31 mouse cellular contexts compared by ENCODE assay signal in genomic region chr5:145057907-145058306, GRCm38 (mm10). TPM values are rescaled to one million over a fixed set of nuclear protein-coding genes. Genes with fewer than 3 reads are reported as not detected.
A peak's percentile ranks its signal among the peaks of the same experiment; 100 is the strongest.
DNase-seq lines count a peak whose midpoint lies in the region; ATAC-seq and TF ChIP-seq lines count a peak whose summit lies in the region.
"Had no signal": no experiment of that assay in that cellular context is flagged by ENCODE, and none has a peak within 500 bp of the region (broad histone marks: within the 10 kb centered on the region; RNA-seq: fewer than 3 reads in every experiment).

No protein-coding gene starts in this region.

- peak; percentile 7 for DNase-seq in forebrain, embryonic 10.5 days (ENCODE audit: extremely low spot score, low spot score)
- DNase-seq in forebrain, embryonic 11.5 days (ENCODE audit: low spot score): no peak
- DNase-seq in retina, postnatal 1 day: peak; percentile 15
- DNase-seq in retina, embryonic 14.5 days (ENCODE audit: low spot score): no peak
- peak; percentile 57 for DNase-seq in forebrain, embryonic 14.5 days (ENCODE audit: low spot score)
- no peak for DNase-seq in forebrain, postnatal 0 days
- no peak for DNase-seq in urinary bladder, adult 2 months (ENCODE audit: low spot score)
- DNase-seq in liver: no peak
- DNase-seq: adrenal gland, adult 8-10 months; adrenal gland, postnatal 14 days; adrenal gland, postnatal 36 days; B cell, adult 2 months; cerebellum, adult 11 months; cerebellum, adult 18-20 months; cerebellum, adult 8-10 months; cerebellum, adult 9-11 months; cerebellum, postnatal 14 days; cerebellum, postnatal 36 days; embryo, embryonic 11 days had no signal

- no peaks in the 10 kb centered on the region for H3K9me3 ChIP-seq in forebrain, embryonic 10.5 days
- H3K9me3 ChIP-seq in forebrain, embryonic 11.5 days (ENCODE audit: control insufficient read depth, low read length): no peaks in the 10 kb centered on the region
- no peaks in the 10 kb centered on the region for H3K9me3 ChIP-seq in forebrain, embryonic 14.5 days (replicated peaks; ENCODE audit: control insufficient read depth, low read length)
- no peaks in the 10 kb centered on the region for H3K9me3 ChIP-seq in forebrain, postnatal 0 days (ENCODE audit: low read length)
- H3K9me3 ChIP-seq: embryonic facial prominence, embryonic 13.5 days; embryonic facial prominence, embryonic 15.5 days; G1E had no signal

- no peaks in the 10 kb centered on the region for H3K36me3 ChIP-seq in forebrain, embryonic 10.5 days (replicated peaks)
- no peaks in the 10 kb centered on the region for H3K36me3 ChIP-seq in forebrain, embryonic 11.5 days (ENCODE audit: control insufficient read depth, insufficient read depth, low read length)
- no peaks in the 10 kb centered on the region for H3K36me3 ChIP-seq in forebrain, embryonic 14.5 days (ENCODE audit: control insufficient read depth, insufficient read depth, low read length)
- H3K36me3 ChIP-seq in forebrain, postnatal 0 days (ENCODE audit: insufficient read depth): no peaks in the 10 kb centered on the region
- H3K36me3 ChIP-seq: embryonic facial prominence, embryonic 13.5 days; embryonic facial prominence, embryonic 15.5 days; G1E had no signal

- TF ChIP-seq CTCF in forebrain, postnatal 0 days (IDR thresholded peaks at IDR 0.05; ENCODE audit: low read depth): no peak

- H3K4me1 ChIP-seq in forebrain, embryonic 10.5 days: no peaks in the 10 kb centered on the region; the same call in 1 of the 2 replicates
- no peaks in the 10 kb centered on the region for H3K4me1 ChIP-seq in forebrain, embryonic 11.5 days (replicated peaks; ENCODE audit: control insufficient read depth, insufficient read depth, low read length)
- no peaks in the 10 kb centered on the region; the same call in 1 of the 2 replicates for H3K4me1 ChIP-seq in forebrain, embryonic 14.5 days (ENCODE audit: control insufficient read depth, insufficient read depth, low read length)
- H3K4me1 ChIP-seq in forebrain, postnatal 0 days (ENCODE audit: insufficient read depth): no peaks in the 10 kb centered on the region
- H3K4me1 ChIP-seq: embryonic facial prominence, embryonic 13.5 days; embryonic facial prominence, embryonic 15.5 days had no signal

- H3K4me3 ChIP-seq in forebrain, embryonic 10.5 days: no peak overlapping the region
- no peak overlapping the region for H3K4me3 ChIP-seq in forebrain, embryonic 11.5 days (ENCODE audit: low read depth, low read length)
- H3K4me3 ChIP-seq in forebrain, embryonic 14.5 days (ENCODE audit: low read depth, low read length): no peak overlapping the region
- no peak overlapping the region for H3K4me3 ChIP-seq in forebrain, postnatal 0 days (ENCODE audit: low read depth, low read length)
- H3K4me3 ChIP-seq: embryonic facial prominence, embryonic 13.5 days; embryonic facial prominence, embryonic 15.5 days; erythroblast, embryonic 14.5 days had no signal

- ATAC-seq in forebrain, embryonic 11.5 days (replicated peaks; ENCODE audit: low FRiP score): no peak
- ATAC-seq in forebrain, embryonic 14.5 days: peak; percentile 57; the same call in 1 of the 2 replicates
- peak; percentile 69 for ATAC-seq in forebrain, postnatal 0 days
- ATAC-seq: activated CD4-positive, CD25-positive, alpha-beta regulatory T cell, adult 4 months; CD4-positive, CD25-positive, alpha-beta regulatory T cell, adult 4 months; Patski had no signal

- no peaks in the 10 kb centered on the region for H3K27me3 ChIP-seq in forebrain, embryonic 10.5 days (ENCODE audit: poor library complexity, severe bottlenecking)
- H3K27me3 ChIP-seq in forebrain, embryonic 11.5 days (ENCODE audit: control insufficient read depth, insufficient read depth, low read length): no peaks in the 10 kb centered on the region
- H3K27me3 ChIP-seq in forebrain, embryonic 14.5 days (replicated peaks; ENCODE audit: control insufficient read depth, insufficient read depth, low read length): no peaks in the 10 kb centered on the region
- no peaks in the 10 kb centered on the region for H3K27me3 ChIP-seq in forebrain, postnatal 0 days (ENCODE audit: insufficient read depth, low read length)
- H3K27me3 ChIP-seq: CH12.LX; embryonic facial prominence, embryonic 13.5 days; embryonic facial prominence, embryonic 15.5 days; Patski had no signal

- H3K4me2 ChIP-seq in forebrain, embryonic 11.5 days (ENCODE audit: low read depth, low read length, severe bottlenecking): no peak overlapping the region
- H3K4me2 ChIP-seq in forebrain, embryonic 14.5 days (ENCODE audit: low read length): no peak overlapping the region
- no peak overlapping the region for H3K4me2 ChIP-seq in forebrain, postnatal 0 days (ENCODE audit: low read depth)
- H3K4me2 ChIP-seq: embryonic facial prominence, embryonic 13.5 days; embryonic facial prominence, embryonic 15.5 days had no signal

- 87% methylated on average over 8 of the region's 8 CpGs for WGBS in forebrain, embryonic 10.5 days
- 61% methylated on average over 8 of the region's 8 CpGs for WGBS in forebrain, embryonic 11.5 days
- 15% methylated on average over 8 of the region's 8 CpGs for WGBS in forebrain, embryonic 14.5 days
- WGBS in forebrain, postnatal 0 days: 17% methylated on average over 8 of the region's 8 CpGs

- H3K27ac ChIP-seq in forebrain, embryonic 10.5 days: no peak overlapping the region
- no peak overlapping the region for H3K27ac ChIP-seq in forebrain, embryonic 11.5 days (ENCODE audit: low read depth, low read length)
- no peak overlapping the region for H3K27ac ChIP-seq in forebrain, embryonic 14.5 days (ENCODE audit: low read depth, low read length)
- no peak overlapping the region for H3K27ac ChIP-seq in forebrain, postnatal 0 days (ENCODE audit: low read depth, low read length)
- H3K27ac ChIP-seq: embryonic facial prominence, embryonic 13.5 days; embryonic facial prominence, embryonic 15.5 days had no signal

- H3K9ac ChIP-seq in forebrain, embryonic 11.5 days (ENCODE audit: low read length): no peak overlapping the region
- no peak overlapping the region for H3K9ac ChIP-seq in forebrain, embryonic 14.5 days (ENCODE audit: low read length)
- no peak overlapping the region for H3K9ac ChIP-seq in forebrain, postnatal 0 days
- H3K9ac ChIP-seq: embryonic facial prominence, embryonic 13.5 days; embryonic facial prominence, embryonic 15.5 days had no signal

RNA-seq across cellular contexts. Expression of gene 1700018F24Rik, which starts 15.1 kb away (rescaled TPM):
- not detected in 2 replicates for polyA plus RNA-seq in forebrain, embryonic 10.5 days (2016; fragmentation: Nextera tagmentation; extraction: Ambion mirVana)
- polyA plus RNA-seq in forebrain, embryonic 11.5 days (2014; fragmentation: Nextera tagmentation; extraction: Ambion mirVana): not detected in 2 replicates
- not detected in 2 replicates for polyA plus RNA-seq in forebrain, embryonic 14.5 days (2014; fragmentation: Nextera tagmentation; extraction: Ambion mirVana)
- total RNA-seq in forebrain, postnatal 0 days (2014; rRNA removed): not detected in 2 replicates
- not detected in 2 replicates for polyA plus RNA-seq in forebrain, postnatal 0 days (2015; fragmentation: Nextera tagmentation; extraction: Ambion mirVana)
- not detected in 2 replicates for polyA plus RNA-seq in urinary bladder, adult 2 months (2012; rRNA removed)
- total RNA-seq: adrenal gland, adult 18-20 months; adrenal gland, adult 8-10 months; adrenal gland, postnatal 14 days; adrenal gland, postnatal 36 days; CH12.LX; common myeloid progenitor, adult 5-6 weeks; G1E had no signal
- polyA plus RNA-seq: activated CD4-positive, CD25-positive, alpha-beta regulatory T cell, adult 4 months; CD4-positive, CD25-positive, alpha-beta regulatory T cell, adult 4 months; embryonic facial prominence, embryonic 11.5 days; embryonic facial prominence, embryonic 13.5 days; erythroblast, embryonic 14.5 days; frontal cortex, adult 2 months; G1E; Patski had no signal

RNA-seq across cellular contexts. Expression of gene Gm4871, which starts 25.4 kb away (rescaled TPM):
- polyA plus RNA-seq in forebrain, embryonic 10.5 days (2016; fragmentation: Nextera tagmentation; extraction: Ambion mirVana): not detected in 2 replicates
- polyA plus RNA-seq in forebrain, embryonic 11.5 days (2014; fragmentation: Nextera tagmentation; extraction: Ambion mirVana): not detected in 2 replicates
- not detected in 2 replicates for polyA plus RNA-seq in forebrain, embryonic 14.5 days (2014; fragmentation: Nextera tagmentation; extraction: Ambion mirVana)
- not detected in 2 replicates for total RNA-seq in forebrain, postnatal 0 days (2014; rRNA removed)
- not detected in 2 replicates for polyA plus RNA-seq in forebrain, postnatal 0 days (2015; fragmentation: Nextera tagmentation; extraction: Ambion mirVana)
- polyA plus RNA-seq in urinary bladder, adult 2 months (2012; rRNA removed): not detected in 2 replicates
- total RNA-seq: adrenal gland, adult 18-20 months; adrenal gland, adult 8-10 months; adrenal gland, postnatal 14 days; adrenal gland, postnatal 36 days; CH12.LX; common myeloid progenitor, adult 5-6 weeks; G1E had no signal
- polyA plus RNA-seq: activated CD4-positive, CD25-positive, alpha-beta regulatory T cell, adult 4 months; CD4-positive, CD25-positive, alpha-beta regulatory T cell, adult 4 months; embryonic facial prominence, embryonic 11.5 days; embryonic facial prominence, embryonic 13.5 days; embryonic facial prominence, embryonic 15.5 days; erythroblast, embryonic 14.5 days; frontal cortex, adult 2 months; G1E; Patski had no signal

RNA-seq across cellular contexts. Expression of gene Arpc1a, which starts 25.7 kb away (rescaled TPM):
- 120 and 121 TPM in 2 replicates for polyA plus RNA-seq in forebrain, embryonic 10.5 days (2016; fragmentation: Nextera tagmentation; extraction: Ambion mirVana)
- 145 and 150 TPM in 2 replicates for polyA plus RNA-seq in forebrain, embryonic 11.5 days (2014; fragmentation: Nextera tagmentation; extraction: Ambion mirVana)
- 241 and 263 TPM in 2 replicates for polyA plus RNA-seq in forebrain, embryonic 14.5 days (2014; fragmentation: Nextera tagmentation; extraction: Ambion mirVana)
- 146 and 156 TPM in 2 replicates for total RNA-seq in forebrain, postnatal 0 days (2014; rRNA removed)
- polyA plus RNA-seq in forebrain, postnatal 0 days (2015; fragmentation: Nextera tagmentation; extraction: Ambion mirVana): 246 and 273 TPM in 2 replicates
- polyA plus RNA-seq in urinary bladder, adult 2 months (2012; rRNA removed): 284 and 341 TPM in 2 replicates

RNA-seq across cellular contexts. Expression of gene Kpna7, which starts 25.9 kb away (rescaled TPM):
- not detected in 2 replicates for polyA plus RNA-seq in forebrain, embryonic 10.5 days (2016; fragmentation: Nextera tagmentation; extraction: Ambion mirVana)
- polyA plus RNA-seq in forebrain, embryonic 11.5 days (2014; fragmentation: Nextera tagmentation; extraction: Ambion mirVana): not detected in 2 replicates
- not detected in 2 replicates for polyA plus RNA-seq in forebrain, embryonic 14.5 days (2014; fragmentation: Nextera tagmentation; extraction: Ambion mirVana)
- 0.46 TPM in 1 of 2 replicates, not detected in the other for total RNA-seq in forebrain, postnatal 0 days (2014; rRNA removed)
- polyA plus RNA-seq in forebrain, postnatal 0 days (2015; fragmentation: Nextera tagmentation; extraction: Ambion mirVana): not detected in 2 replicates
- polyA plus RNA-seq in urinary bladder, adult 2 months (2012; rRNA removed): not detected in 2 replicates
- total RNA-seq: adrenal gland, adult 18-20 months; adrenal gland, adult 8-10 months; adrenal gland, postnatal 14 days; adrenal gland, postnatal 36 days; CH12.LX; common myeloid progenitor, adult 5-6 weeks; G1E had no signal
- polyA plus RNA-seq: activated CD4-positive, CD25-positive, alpha-beta regulatory T cell, adult 4 months; CD4-positive, CD25-positive, alpha-beta regulatory T cell, adult 4 months; embryonic facial prominence, embryonic 11.5 days; embryonic facial prominence, embryonic 13.5 days; embryonic facial prominence, embryonic 15.5 days; erythroblast, embryonic 14.5 days; frontal cortex, adult 2 months; G1E had no signal

RNA-seq across cellular contexts. Expression of gene Arpc1b, which starts 56.1 kb away (rescaled TPM):
- 82.9 and 83.4 TPM in 2 replicates for polyA plus RNA-seq in forebrain, embryonic 10.5 days (2016; fragmentation: Nextera tagmentation; extraction: Ambion mirVana)
- polyA plus RNA-seq in forebrain, embryonic 11.5 days (2014; fragmentation: Nextera tagmentation; extraction: Ambion mirVana): 51.2 and 62.8 TPM in 2 replicates
- polyA plus RNA-seq in forebrain, embryonic 14.5 days (2014; fragmentation: Nextera tagmentation; extraction: Ambion mirVana): 48.8 and 50.3 TPM in 2 replicates
- 28.6 and 34.2 TPM in 2 replicates for total RNA-seq in forebrain, postnatal 0 days (2014; rRNA removed)
- polyA plus RNA-seq in forebrain, postnatal 0 days (2015; fragmentation: Nextera tagmentation; extraction: Ambion mirVana): 59.9 and 67.1 TPM in 2 replicates
- polyA plus RNA-seq in urinary bladder, adult 2 months (2012; rRNA removed): 410 and 483 TPM in 2 replicates

Comparison
In these comparisons a context has a peak if more than half of its experiments do, and no peak if none do; other contexts are left out.
1. DNase-seq: peak in forebrain, embryonic 10.5 days (single experiment), retina, postnatal 1 day (single experiment) and forebrain, embryonic 14.5 days (single experiment); none in forebrain, embryonic 11.5 days (single experiment), retina, embryonic 14.5 days (single experiment), forebrain, postnatal 0 days (single experiment), urinary bladder, adult 2 months (single experiment) and liver (single experiment).